Mouse (Mus musculus) urinary bladder, postnatal 10 days (tissue): Measurements from ENCODE around the gene Slc25a22.

Experiments
- DNase-seq: peaks from one replicate; pipeline ENCODE4 v3.0.0; 2022; ENCODE audit warnings: low spot score

The Slc25a22 gene

DNA sequence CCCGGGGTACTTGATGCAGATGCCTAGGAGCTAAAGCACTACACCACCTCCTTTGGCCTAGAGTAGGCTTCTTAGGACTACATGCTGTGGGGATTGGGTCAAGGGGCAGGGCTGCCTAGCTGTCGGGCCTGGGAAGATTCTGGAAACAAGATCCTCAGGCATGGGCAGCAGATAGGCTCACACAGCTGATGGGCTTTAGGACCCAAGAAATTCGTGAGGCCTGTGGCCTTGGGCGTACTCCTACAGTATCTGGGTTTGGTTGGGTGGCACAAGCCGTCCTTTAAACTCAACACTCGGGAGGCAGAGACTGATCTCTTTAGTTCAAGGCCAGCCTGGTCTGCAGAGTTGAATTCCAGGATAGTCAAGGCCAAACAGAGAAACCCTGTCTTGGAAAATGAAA lies 34.5 kb upstream of the Slc25a22 start:
- DNase-seq = no peak

DNA sequence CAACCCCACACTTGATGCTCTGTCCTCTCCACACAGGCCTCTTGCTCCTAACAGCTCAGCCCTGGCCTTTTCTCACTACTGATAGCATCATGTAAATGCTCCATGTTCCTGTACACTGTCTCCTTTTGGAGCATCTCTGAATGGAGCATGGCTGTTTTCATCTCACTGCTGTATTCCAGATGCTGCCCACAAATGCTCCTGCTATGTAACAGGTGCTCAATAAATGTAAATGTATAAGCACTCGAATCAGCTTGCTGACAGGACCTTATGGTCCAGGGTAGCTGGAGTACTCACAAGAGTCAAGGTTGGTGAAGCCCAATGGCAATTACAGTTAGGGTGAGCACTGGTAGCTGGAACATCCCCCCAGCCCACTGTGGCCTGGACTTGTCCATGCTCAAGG lies 33.5 kb upstream of the Slc25a22 start:
- no peak for DNase-seq

DNA sequence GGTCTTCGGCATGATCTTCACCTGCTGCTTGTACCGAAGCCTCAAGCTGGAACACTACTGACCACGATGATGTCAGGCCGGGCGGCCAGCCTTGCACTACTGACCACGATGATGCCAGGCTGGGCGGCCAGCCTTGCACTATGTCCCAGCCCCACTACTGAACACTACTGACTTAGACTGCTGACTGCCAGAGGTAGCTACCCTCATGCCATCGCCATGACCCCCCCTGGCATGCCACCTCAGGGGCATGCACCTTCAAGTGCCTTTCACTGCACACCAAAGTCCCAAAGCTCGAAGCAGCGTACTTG lies 32.9 kb upstream of the Slc25a22 start:
- DNase-seq = no peak

DNA sequence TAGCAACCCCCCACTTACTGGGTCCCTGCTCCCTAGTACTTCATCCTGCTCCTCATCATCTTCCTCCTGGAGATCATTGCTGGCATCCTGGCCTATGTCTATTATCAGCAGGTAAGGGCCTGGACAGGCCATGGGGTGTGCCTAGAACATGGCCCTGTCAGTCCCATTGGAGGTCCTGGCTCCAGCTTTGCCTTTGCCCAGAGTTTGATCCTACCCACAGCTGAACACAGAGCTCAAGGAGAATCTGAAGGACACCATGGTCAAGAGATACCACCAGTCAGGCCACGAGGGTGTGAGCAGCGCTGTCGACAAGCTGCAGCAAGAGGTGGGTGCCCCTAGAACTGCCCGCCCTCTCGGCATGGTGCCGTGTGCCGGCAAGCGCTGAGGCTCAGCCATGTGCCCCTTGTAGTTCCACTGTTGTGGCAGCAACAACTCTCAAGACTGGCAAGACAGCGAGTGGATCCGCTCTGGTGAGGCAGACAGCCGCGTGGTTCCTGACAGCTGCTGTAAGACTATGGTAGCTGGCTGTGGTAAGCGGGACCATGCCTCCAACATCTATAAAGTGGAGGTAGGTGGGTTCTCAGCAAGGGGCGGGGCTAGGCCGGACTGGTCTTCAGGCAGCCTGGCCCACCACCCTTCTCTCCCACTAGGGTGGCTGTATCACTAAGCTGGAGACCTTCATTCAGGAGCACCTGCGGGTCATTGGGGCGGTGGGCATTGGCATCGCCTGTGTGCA lies 32.4 kb upstream of the Slc25a22 start:
- no peak for DNase-seq

DNA sequence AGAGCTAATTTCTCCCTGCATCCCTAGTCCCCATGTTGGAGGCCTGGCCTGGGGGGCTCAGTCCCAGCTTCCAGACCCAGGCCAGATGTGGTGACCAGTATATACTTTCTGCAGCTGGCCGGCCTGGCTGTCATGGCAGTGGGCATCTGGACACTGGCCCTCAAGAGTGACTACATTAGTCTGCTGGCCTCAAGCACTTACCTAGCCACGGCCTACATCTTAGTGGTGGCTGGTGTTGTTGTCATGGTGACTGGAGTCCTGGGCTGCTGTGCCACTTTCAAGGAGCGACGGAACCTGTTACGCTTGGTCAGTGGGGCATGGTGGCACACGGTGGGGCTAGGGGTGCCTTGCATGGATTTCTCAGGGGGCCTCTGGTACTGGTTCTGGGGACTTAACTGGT lies 31.7 kb upstream of the Slc25a22 start:
- DNase-seq = no peak

DNA sequence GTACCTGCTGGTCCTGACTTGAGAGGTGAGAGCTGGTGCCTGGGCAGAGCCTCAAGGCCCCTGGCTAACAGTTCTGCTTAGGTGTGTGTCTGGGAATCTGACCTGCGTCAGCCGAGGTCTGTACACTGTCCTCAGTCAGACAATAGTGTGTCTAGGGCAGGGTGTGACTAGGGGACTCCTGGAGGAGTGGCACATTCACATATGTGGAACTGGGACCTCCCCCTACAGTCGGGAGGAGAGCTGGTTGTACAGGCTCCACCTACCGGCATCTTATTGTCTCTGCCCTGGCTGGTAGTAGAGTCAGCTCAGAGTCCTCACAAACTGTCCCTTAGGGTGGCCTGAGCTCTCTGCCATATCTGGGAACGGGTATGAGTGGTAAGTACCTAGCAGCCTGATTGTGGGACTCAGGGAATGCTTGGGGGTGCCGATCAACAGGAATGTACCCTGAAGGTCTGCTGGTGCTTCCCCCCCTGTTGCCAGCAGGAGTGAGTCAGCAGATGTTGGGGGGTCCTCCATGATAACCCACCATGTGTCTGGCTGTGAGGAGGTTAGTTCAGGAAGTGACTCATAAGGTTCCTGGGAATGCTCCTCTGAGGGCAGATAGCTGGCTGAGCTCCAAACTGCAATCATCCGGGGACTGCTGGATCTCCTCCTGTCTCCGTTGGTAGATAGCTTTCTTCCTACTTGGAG lies 31.0 kb upstream of the Slc25a22 start:
- DNase-seq = no peak

DNA sequence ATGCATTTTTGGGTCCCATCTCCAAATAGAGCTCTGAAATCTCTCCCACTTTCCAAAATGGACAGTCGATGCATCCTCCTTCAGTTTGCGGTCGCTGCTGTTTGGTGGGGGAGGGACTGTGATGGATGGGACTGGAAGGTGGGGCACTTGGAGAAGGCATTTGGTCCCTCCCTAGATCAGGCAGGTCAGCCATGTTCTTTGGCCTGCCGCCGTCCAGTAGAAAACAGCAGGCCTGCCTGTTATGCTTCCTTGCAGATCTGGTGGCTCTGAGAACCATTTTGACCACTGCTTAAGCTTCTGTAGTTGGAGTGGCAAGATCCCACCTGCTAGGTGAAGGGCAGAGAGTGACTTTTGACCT lies 30.5 kb upstream of the Slc25a22 start:
- no peak for DNase-seq

DNA sequence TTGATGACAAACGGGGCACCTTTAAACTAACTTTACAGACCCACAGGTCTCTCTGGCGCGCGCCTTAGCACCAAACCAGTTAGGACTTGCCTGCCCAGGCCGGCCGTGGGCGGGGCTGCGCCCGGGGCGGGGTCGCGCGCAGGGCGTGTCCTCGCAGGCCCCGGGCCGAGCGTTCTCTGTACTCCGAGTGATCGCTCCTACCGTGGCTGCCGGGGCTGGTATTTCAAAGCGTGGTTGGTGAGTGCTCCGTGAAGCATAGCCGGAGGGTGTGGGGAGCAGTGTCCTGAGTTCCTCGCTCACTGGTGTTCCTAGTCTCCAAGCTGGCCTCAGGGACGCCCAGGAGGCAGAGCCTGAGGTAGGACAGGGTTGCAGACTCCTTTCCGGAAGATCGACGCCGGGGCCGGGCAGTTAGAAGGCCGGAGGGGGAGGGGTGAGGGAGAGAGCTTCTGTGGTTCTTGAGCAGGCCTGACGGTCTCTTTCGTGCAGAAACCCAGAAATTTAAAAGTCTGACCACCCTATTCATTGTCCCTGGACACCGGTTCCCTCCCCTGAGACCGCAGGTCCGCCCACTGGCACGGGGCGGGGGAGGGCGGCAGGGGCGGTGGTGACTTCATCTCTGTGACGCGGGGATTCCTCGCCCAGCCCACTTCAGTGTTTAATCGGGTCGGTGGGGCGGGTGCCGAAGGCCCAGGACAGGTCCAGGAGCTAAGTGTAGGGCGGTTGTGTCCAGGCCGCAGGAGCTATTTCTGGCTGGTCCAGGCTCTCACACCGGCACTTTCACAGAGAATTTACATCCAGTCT lies 29.7 kb upstream of the Slc25a22 start, which contains the start of gene Cd151:
Gene Cd151, plus strand, starts transcription at position 163 of the 801 bp plus-strand sequence.
- DNase-seq = peak; percentile 63

DNA sequence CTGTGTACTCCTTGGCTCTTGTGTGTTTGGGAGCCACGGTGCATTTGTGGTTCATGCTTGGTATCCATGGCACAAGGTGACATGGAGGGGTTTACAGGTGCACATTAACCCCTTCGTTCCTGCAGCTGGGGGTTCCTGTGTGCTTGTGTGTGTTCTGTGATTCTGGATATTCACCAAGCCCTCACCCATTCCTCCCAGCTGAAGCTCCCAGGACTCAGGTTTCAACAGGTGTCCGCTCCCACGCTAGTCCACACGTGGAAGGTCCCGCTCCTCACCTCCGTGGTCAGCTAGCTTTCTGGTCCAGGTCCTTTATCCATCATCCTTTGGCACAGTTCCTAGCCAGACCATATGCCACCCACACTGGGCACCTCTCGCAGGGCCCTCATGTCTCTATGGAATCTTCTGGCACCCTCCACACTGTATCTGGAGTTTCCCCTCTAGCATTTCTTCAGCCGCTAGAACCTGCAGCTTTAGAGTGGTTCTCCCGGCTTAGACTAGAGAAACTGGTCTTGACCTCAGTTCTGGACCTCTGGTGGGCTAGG lies 29.0 kb upstream of the Slc25a22 start:
- no peak for DNase-seq

DNA sequence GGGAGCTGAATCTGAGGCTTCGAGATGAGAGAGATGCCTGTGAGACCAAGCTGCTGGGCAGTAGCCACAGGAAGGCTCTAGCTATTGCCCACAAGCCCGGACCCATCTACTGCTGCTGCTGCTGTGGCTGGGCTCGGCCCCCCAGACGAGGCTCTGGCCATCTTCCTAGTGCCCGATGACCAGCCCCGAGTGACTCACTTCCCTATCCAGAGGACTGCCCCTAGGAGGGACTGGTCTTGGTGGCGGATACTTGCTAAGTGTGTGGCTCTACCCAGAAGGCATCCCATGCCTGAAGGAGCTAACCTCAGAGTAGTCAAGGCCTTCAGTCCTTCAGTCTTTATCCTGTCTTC lies 28.3 kb upstream of the Slc25a22 start:
- no peak for DNase-seq

DNA sequence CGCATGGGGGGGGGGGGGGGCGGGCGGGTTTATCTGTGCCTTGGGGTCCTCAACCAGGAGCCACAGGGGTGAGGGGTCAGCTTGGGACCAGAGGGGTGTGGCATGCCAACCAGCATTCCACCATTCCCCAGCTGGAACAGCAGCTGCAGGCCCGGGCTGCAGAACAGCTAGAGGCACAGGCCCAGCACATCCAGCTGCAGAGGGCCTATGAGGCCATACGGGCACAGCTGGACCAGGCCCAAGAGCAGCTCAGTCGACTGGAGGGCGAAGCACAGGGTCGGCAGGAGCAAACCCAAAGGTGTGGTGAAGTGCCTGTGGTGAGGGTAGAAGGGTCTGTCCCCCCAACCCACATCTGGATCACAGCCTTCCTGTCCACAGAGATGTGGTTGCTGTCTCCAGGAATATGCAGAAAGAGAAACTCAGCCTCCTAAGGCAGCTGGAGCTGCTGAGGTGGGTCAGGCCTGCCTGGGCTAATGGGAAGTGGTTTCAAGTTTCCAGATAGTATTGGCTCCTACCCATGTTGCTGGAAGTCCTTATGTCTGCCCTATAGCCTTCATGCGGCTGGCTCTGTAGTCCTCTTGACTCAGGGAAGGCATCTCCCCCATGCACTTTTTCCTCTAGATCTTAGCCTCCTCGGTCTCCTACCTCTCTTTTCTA lies 27.8 kb upstream of the Slc25a22 start:
- no peak for DNase-seq

DNA sequence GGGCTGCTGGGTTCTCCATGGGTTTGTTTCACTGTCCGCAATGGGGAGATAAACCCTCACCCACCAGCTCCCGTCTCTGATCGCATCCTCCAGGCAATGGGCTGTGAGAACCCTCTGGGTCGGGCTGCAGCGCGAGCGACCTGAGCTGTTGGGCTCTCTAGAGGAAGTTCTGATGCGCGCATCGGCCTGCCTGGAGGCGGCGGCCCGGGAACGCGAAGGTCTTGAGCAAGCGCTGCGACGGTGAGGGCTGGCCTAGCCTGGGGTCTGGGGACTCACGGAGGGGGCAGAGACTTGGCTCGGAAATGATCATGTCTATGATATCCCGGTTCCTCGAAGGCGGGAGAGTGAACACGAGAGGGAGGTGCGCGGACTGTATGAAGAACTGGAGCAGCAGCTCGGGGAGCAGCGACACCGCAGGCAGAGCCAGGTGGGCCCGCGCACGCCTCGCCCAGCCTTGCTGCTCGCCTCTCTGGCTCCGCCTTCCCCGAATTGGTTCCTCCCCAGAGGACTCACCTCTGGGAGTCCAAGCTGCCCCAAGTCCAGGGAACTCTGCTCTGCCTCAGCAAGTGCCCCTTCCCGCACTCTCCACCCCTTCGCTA lies 27.0 kb upstream of the Slc25a22 start:
- DNase-seq = no peak

DNA sequence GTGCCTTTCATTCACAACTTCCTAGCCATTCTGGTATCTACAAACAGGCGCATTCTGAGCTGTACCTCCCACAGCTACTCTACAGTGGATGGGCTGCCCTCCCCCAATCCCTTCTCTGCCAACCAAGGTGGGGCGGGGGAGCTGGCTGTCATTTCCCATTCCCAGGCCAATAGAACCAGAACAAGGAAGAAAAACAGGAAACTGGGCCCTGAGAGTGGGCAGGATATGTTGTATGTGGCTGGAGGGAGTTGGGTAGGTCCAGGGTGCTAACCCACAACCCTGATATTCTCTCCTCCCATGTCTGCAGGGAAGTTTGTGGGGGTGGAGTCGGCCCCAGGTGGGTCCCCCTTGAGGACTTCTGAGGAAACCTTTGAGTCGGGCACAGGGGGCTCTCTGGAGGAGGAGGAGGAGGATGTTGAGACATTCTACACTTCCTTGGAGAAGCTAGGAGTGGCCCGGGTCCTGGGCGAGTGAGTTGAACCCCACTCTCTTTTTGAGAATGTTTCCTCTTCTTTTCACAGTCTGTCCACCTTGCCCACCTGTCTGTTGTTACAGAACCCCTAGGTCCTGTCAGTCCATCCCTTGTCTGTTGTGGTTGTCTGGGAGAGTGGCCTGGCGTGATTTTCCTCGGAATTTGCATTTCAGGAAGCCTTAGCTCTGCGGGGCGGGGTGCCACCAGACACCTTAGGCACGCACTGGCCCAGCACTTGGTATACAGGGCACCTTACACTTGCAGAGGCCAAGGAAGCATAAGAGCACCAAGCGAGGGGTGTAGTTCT lies 26.3 kb upstream of the Slc25a22 start:
- DNase-seq = no peak

DNA sequence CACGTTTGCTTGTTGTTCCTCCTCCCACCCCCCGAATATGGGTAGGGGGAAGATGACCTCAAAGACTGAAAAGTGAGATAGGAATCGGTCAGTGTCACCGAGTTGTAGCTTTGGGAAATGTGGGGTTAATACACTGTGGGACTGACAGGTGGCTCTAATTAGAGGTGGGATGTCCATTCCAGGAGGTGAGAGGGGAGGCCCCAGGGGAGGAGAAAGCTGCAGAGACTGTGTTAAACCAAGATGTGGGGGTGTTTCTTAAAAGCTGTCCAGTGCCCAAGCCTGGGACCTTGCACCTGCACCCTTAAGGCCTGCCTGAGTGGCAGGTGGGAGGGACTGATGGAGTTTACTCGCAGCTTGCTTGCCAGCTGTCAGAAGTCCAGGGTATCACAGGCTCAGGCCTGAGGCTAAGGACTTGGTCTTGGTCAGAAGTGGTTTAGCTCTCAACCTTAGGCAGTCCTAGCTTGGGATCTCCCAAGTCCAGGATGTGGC lies 24.7 kb upstream of the Slc25a22 start:
- no peak for DNase-seq

DNA sequence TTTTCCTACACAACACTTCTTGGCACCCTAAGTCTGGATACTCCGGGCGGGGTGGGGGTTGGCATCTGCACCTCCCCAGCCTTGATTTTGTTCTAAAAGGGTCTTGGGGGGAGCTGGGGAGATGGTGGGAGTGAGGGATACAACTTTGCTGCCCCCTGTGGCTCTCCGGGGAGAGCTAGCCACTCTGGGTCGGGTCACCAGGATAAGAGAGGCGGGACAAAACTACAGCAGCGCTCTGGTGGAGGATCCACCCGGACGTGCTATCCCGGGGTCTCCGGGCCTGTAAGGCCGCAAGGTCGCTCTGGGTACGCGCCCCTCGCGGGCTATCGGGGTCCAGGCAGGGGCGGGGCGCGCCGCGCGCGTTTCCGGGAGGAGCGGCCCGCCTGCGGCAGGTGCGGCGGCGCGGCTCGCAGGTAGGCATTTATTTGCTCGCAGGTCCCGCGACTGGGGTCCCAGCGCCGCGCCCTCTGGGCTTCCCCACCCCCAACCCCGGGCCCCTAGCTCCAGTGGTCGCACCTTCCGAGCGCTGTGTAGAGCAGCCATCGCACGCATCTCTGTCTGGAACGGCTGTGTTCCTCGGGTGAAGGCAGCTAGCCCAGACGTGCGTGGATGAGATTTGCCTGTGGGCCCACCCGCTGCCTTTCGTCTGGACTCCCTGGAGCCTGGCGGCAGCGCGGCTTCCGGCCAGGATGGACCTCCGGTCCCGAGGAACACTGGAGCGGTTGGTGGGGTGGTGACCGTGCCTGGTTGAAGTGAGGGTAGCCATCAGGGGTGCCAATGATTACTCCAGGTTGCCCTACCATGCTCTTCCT lies 24.0 kb upstream of the Slc25a22 start:
- DNase-seq = no peak

DNA sequence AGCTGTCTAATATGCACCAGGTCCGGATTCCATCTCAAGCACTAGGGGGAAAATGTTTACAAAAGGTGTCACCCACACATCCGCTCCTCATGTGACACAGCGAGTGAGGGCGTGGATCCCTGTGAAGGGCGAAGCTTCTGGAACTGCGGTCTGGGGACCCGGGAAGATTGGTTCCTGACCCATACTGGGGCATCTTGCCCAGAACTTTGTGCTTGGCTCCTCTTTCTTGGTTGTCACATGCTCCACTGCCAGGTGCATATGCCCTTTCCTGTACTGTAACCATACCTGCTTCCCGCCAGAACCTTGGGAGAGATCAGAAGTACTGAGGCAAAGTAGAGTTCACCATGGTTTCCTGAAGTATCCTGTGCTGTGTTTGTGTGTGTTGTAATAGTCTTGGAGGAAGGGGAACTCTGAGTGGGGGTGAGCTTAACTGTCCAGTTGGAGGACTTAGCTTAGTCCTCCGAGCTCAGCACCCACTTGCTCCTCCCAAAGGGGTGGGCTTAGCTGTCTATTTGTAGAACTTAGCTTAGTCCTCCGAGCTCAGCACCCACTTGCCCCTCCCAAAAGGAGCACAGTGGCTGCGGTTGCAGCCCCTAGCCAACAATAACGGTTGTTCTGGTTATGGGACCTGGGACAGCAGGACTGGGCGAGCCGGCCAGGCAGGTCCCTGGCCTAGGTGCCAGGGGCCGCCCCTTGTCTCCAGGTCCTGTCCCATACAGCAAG lies 22.9 kb upstream of the Slc25a22 start, which contains the start of gene Cracr2b:
Gene Cracr2b, plus strand, starts transcription at position 704 of the 723 bp plus-strand sequence.
- no peak for DNase-seq

DNA sequence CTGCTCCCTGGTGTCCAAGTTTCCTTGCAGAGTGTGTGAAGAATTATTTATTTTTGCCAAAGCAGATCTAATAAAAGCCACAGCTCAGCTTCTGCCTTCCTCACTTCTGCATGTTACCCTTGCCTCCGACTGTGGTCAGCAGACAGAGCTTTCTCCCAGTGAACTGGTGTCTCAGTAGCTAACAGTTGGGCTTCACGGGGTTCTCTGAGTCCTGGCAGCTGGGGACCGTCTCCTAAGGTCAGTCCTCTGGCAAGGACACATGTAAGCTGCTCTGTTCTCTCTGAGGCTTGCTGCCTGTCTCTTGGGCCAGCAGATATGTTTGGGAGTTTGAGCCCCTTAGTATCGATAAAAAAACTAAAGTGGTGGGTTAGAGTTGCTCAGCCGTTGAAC lies 22.3 kb upstream of the Slc25a22 start:
- no peak for DNase-seq

DNA sequence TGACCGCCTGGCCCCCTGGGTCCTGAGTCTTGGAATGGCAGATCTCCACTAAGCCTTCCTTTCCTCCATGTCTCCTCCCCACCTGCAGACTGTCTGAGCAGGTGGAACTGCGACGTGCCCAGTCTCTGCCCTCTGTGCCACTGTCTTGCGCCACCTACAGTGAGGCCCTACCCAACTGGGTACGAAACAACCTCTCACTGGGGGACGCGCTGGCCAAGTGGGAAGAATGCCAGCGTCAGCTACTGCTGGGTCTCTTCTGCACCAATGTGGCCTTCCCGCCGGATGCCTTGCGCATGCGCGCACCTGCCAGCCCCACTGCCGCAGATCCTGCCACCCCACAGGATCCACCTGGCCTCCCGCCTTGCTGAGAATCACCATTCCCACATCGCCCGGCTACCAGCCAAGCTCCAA lies 21.6 kb upstream of the Slc25a22 start:
- DNase-seq = no peak

DNA sequence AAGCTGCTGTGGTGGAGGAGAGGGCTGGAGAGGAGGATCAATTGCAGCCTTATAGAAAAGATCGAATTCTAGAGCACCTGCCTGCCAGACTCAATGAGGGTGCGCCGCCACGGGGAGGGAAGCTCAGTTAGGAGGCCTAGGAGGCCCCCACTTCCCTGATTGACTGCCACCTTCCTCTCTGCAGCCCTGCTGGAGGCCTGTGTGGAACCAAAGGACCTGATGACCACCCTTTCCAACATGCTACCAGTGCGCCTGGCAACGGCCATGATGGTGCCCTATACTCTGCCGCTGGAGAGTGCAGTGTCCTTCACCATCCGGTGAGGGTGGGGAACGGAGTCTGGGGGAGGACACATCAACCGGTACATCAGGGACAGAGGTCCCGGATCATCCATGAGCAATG lies 21.0 kb upstream of the Slc25a22 start:
- no peak for DNase-seq
